Mouse (Mus musculus) skeletal muscle tissue, adult 2 months (tissue): ENCODE measurements around the gene Cisd1.
A peak's percentile ranks its signal among the peaks of the same experiment; 100 is the strongest.

Experiments
- DNase-seq: peaks from one replicate; pipeline ENCODE4 v3.0.0-alpha.2; 2012; ENCODE audit warnings: low read depth, low spot score

The Cisd1 gene

GRCm38 (mm10) chr10:71327386-71327785 is 17.4 kb downstream of the Cisd1 start:
- no peak for DNase-seq

- peak; percentile 57 for DNase-seq
These were observed 18.0 kb downstream of the Cisd1 start for GRCm38 (mm10) chr10:71326789-71327188.

- DNase-seq = no peak
These were observed 18.6 kb downstream of the Cisd1 start for GRCm38 (mm10) chr10:71326123-71326522.

GRCm38 (mm10) chr10:71323669-71324068 is 21.1 kb downstream of the Cisd1 start:
- no peak for DNase-seq

- DNase-seq = no peak
These were observed 28.3 kb downstream of the Cisd1 start for GRCm38 (mm10) chr10:71316497-71316896.

- DNase-seq = no peak
These were observed 28.7 kb downstream of the Cisd1 start for GRCm38 (mm10) chr10:71316056-71316455.

GRCm38 (mm10) chr10:71314596-71314995 is 30.2 kb downstream of the Cisd1 start:
- no peak for DNase-seq

GRCm38 (mm10) chr10:71310288-71310687 is 34.5 kb downstream of the Cisd1 start:
- DNase-seq = no peak

GRCm38 (mm10) chr10:71308199-71308598 is 36.6 kb downstream of the Cisd1 start:
- DNase-seq = no peak

- no peak for DNase-seq
These were observed 38.0 kb downstream of the Cisd1 start for GRCm38 (mm10) chr10:71306759-71307158.

GRCm38 (mm10) chr10:71306190-71306589 is 38.6 kb downstream of the Cisd1 start:
- no peak for DNase-seq

GRCm38 (mm10) chr10:71302490-71302889 is 42.3 kb downstream of the Cisd1 start:
- DNase-seq = no peak

- no peak for DNase-seq
These were observed 44.6 kb downstream of the Cisd1 start for GRCm38 (mm10) chr10:71300161-71300560.

GRCm38 (mm10) chr10:71293245-71293644 is 51.5 kb downstream of the Cisd1 start:
- DNase-seq = no peak

GRCm38 (mm10) chr10:71292254-71292653 is 52.5 kb downstream of the Cisd1 start:
- DNase-seq = peak; percentile 85

- no peak for DNase-seq
These were observed 53.0 kb downstream of the Cisd1 start for GRCm38 (mm10) chr10:71291801-71292200.

- DNase-seq = no peak
These were observed 53.5 kb downstream of the Cisd1 start for GRCm38 (mm10) chr10:71291179-71291661.

- DNase-seq = peak; percentile 83
These were observed 59.6 kb downstream of the Cisd1 start, which contains the start of gene Ube2d1 for GRCm38 (mm10) chr10:71285126-71285580. Gene Ube2d1 (minus strand): TSS chr10:71285262.

- DNase-seq = peak; percentile 82
These were observed 60.1 kb downstream of the Cisd1 start for GRCm38 (mm10) chr10:71284511-71285125.

GRCm38 (mm10) chr10:71284131-71284510 is 60.6 kb downstream of the Cisd1 start:
- no peak for DNase-seq
